Mouse (Mus musculus): ENCODE results near the gene Dusp23.
A peak's percentile ranks its signal among the peaks of the same experiment; 100 is the strongest.

The Dusp23 gene

DNA sequence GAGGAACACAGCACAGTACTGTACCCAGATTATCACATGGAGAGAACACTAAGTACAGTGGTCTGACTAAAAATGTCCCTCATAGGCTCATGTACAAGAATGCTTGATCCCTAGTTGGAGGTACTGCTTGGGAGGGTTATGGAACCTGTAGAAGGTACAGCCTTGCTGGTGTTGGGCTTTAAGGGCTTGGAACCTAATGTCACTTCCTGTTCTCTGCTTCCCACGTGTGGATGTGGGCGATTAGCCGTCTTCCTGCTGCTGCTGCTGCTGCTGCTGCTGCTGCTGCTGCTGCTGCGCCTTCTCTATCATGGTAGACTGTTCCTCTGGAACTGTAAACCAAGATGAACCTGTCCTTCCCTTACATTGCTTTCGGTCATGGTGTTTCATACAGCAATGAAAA is 9.2 kb downstream of the Dusp23 start:
- DNase-seq (ENCODE audit: low read depth, low spot score) = no peak

DNA sequence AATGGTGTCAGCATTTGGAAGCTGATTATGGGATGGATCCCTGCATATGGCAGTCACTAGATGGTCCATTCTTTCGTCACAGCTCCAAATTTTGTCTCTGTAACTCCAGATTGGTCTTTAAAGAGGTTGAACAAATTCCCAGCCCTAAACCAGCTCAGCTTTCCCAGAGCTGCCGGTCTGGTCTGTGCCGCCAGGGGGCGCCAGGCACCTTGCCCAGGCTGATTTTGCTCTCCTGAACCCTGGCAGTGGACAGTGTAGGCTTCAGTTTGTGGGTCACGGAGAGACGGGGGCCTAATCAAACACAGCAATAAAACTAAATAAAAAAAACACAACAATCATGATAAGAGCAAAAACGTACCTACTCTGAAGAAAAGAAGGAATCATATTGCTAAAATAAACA is 13.5 kb downstream of the Dusp23 start:
- DNase-seq (ENCODE audit: low read depth, low spot score) = peak; percentile 62

DNA sequence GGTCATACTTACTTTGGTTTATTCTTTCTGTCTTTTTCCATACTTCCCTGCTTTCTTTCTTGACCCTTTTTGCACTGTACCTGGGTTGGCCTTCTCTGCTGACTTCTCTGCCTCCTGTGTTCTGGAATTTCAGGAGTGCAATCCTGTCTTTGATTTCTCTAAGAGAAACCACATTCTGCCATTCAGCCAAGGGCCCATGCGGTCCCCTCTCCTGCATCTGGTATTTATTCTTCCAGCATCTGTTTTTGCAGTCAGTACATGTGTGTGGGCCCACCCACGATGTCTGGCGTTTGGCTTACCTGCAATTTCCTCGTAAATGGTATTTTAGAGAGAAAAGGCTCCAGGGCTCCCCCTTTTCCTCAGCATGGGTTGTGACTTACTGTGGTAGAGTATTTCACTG is 14.6 kb downstream of the Dusp23 start:
- DNase-seq (ENCODE audit: low read depth, low spot score) = no peak

DNA sequence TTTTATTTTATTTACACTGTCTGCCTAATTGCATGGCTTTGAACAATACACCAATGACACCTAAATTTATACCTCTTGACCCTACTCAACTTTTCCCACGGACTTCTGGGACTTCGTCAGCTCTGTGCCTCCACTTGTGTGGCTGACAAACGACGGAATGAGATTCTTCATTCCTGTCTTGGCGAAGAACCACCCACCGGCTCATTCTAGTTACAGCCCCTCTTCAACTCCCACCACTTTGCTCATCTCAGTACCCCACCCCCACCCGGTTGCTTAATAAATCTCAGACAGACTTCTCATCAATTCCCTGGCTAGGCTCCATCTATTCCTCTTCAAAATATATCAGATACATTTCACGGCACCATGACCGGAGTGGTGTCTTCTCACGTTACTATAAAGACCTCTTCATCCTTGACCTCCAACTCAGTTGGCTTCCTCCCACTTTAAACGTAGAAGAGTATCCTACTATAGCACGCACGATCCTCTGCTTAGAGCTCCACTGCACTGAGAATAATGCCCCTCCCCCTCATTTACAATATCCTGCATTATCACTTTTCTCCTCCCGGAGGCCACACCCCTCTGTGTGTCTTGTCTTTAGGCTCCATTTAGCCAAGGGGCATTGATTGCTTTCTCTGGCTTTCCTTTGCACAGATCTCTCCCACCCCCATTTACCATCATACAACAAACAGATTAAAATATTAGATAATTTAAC is 15.2 kb downstream of the Dusp23 start:
- DNase-seq (ENCODE audit: low read depth, low spot score) = no peak

DNA sequence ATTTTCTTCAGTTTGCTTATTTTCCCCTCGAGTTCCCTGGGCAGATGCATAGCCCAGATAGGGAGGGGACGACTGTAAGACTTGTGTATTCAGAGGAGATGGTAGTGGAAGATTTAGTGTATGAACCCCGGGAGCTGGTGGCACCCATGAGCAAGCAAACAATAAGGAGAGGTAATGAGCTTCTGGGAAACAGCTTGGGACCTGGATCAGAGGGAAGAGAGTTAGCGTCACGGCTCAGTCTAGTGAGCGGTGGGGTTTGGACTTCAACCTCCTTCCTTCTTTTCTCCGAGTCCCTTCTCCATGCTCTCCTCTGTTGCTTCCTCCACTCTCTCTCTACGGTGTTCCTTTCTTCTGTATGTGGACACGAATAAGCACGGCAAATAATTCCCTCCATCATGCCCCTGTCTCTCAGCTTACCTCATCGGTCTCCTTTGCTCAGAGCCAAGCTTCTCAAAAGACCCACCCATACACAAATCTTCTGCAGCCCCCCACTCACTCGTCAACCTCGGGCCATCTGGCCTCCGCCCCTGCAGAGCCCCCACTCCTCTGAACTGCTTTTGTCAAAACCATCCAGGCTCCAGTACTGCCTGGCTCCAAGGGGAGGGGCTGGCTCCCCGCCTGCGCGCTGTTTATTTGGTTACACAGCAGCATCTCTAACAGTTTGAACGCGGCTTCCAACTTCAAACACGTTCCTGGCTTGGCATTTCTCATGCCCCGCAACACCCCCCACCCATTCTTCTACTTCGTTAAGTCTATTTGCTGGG is 16.0 kb downstream of the Dusp23 start:
- no peak for DNase-seq (ENCODE audit: low read depth, low spot score)

DNA sequence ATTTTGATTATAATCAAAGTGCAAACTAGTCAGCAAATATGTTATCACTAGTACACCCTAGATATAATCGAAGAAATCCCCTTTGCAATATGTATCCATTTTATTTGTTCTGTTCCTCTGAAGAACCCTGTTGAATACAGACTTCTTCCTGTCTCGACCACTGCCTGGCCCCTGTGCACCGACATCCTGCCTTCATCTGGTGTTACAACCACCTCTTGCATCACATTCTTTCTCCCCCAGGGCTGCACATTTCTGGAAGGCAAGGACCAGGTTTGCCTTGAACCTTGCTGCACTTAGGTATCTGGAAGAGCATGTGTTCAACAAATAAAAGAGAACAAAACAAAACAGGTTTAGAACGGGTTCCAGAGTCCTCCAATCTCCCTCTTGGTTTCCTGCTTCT is 17.4 kb downstream of the Dusp23 start:
- DNase-seq (ENCODE audit: low read depth, low spot score) = no peak

DNA sequence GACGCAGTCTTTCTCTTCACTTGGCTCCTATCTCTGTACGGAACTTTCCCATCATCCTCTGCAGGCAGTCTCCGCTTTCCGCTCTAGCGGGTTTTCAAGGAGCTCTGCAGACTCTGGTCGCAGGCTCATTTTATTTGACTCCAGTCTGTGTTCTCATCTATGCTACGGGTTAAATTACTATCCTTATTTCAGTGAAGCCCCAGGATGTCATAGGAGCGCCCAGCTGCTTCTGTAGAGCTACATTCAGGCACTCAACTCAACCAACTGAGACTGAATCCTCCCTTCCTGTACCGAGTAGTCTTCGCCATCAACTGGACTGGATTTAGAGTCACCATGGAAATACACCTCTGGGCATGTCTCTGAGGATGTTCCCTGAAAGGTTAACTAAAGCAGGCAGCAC is 18.1 kb downstream of the Dusp23 start:
- no peak for DNase-seq (ENCODE audit: low read depth, low spot score)

DNA sequence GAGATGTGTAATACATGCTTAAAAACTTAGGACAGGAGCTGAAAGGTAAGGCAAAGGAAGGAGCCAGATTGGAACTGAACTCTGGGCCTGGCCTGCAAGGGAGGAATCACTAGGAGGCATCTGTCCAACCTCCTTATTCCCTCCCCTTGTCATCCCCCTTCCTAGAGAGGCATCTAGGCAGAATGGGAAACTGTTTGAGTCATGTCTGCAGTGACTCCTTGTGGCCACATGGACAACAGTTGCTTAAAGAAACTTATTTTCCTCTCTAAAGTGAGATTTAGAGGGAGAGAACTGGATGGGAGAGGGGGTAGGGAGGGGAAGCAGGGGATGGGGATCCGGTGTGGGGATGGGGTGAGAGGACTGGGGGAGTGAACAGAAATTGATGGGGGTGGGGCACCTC is 20.0 kb downstream of the Dusp23 start:
- peak; percentile 69 for DNase-seq (ENCODE audit: low read depth, low spot score)

DNA sequence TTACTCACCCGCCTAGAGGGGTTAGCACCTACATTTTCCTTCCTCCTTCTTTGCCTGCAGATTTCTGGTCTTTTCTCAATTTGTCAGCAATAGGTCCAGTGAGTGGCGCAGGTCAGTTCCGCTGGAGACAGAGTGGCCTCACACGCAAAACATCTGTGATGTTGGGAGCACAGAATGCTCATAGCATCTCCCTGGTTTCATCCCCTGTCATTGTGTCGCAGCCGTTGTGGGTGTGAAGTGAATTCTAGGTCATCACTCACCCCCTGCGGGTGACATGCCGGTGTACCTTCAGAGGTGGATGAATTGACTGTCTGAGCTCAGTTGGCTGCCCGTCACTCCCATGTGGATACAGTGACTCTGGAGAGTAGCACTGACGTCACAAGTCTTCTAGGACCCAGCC is 21.5 kb downstream of the Dusp23 start:
- DNase-seq (ENCODE audit: low read depth, low spot score) = no peak

DNA sequence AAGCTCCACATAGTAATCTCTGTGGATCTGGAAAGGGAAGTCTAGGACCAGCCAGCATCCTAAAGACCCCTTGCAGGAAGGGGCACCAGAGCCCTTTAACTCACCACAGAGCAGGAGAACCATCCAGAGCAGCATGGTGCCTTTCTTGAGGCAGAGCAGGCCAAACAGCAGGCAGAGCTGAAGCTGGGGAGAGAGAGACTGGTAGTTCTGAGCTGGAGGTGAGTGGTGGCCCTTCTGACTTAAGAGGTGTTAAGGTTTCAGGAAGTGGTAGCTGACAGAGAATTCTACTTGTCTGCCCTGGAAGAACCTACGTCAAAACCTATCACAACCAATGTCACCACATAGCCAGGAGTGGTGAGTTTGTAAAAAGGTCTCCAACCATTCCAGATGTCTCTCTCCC is 30.4 kb downstream of the Dusp23 start, which contains the start of gene Fcrl6:
TSS of gene Fcrl6 (minus strand) at position 226 of the 400 bp plus-strand sequence.
- no peak for DNase-seq (ENCODE audit: low read depth, low spot score)

DNA sequence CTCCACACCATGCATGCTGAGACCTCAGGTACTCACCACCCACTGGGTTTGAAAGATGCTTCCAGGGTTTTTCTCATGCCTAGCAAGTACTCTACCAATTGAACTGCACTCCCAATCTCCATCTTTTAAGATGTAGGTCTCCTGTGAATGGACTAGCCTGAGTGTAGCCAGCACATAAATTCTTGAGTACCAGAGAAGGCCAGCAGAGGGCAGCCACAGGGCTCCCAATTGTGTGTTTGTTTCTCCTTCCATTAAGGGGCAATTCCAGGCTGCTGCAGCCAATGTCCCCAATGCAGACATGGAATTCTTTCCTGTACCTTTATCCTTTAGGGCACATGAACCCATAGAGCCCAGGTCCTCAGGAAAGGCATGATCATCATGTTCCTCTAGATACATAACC is 38.3 kb downstream of the Dusp23 start:
- peak; percentile 63 for DNase-seq (ENCODE audit: low read depth, low spot score)

DNA sequence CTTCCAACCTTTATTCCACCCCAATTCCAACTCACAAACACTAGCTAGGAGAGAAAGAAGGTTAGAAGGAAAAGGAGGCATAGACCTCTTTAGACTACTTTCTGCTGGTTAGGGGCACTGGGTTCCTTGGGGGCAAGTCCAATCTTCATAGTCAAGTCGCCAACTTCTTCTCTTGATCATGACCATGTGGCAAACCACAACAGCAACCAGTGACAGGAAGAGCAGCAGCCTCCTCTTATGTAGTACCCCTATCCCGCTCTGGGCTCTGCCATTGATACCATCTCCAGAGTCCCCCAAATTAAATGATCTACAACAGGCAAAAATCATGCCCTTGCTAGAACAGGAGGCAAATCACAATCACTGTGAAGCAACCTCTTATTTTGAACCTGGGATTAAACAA is 38.8 kb downstream of the Dusp23 start:
- DNase-seq (ENCODE audit: low read depth, low spot score) = no peak

DNA sequence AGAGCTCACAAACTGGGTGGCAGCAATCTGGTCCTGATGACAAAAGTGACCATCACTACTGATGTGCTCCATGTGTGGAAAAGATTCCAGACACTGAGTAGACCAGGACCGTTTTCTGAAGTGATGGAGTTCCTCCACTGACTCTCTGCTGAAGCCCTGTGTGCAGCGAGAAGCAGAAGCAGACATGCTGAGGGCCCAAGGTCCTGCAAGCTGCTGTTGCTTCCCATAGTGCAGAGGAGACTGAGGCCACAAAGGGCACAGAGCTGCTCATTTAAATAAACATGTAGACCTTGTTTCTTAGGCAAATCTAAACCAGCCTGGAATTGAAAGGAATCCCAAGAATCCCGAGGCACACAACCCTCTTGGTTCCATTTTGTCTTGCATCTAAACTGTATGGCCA is 39.4 kb downstream of the Dusp23 start:
- no peak for DNase-seq (ENCODE audit: low read depth, low spot score)

DNA sequence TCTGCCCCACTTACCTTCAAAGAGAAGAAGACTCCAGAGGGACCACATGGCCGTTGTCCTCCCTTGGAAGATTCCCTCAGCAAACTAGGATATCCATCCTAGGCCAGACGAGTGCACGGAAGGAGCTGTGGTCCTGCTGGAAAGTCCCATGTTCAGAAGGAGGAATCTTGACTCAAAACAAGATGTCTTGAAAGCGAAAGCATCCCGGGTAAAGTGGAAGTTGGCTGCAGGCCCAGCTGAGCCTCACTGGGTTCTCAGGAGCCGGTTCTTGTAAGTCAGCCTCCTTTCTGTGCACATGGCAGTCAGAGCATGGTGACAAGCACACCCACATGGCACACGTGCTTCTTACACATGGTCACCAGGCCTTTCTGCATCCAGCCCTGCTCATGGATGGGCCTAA is 42.4 kb downstream of the Dusp23 start, which contains the start of gene Slamf8:
TSS of gene Slamf8 (minus strand) at position 184 of the 400 bp plus-strand sequence.
- no peak for DNase-seq (ENCODE audit: low read depth, low spot score)

DNA sequence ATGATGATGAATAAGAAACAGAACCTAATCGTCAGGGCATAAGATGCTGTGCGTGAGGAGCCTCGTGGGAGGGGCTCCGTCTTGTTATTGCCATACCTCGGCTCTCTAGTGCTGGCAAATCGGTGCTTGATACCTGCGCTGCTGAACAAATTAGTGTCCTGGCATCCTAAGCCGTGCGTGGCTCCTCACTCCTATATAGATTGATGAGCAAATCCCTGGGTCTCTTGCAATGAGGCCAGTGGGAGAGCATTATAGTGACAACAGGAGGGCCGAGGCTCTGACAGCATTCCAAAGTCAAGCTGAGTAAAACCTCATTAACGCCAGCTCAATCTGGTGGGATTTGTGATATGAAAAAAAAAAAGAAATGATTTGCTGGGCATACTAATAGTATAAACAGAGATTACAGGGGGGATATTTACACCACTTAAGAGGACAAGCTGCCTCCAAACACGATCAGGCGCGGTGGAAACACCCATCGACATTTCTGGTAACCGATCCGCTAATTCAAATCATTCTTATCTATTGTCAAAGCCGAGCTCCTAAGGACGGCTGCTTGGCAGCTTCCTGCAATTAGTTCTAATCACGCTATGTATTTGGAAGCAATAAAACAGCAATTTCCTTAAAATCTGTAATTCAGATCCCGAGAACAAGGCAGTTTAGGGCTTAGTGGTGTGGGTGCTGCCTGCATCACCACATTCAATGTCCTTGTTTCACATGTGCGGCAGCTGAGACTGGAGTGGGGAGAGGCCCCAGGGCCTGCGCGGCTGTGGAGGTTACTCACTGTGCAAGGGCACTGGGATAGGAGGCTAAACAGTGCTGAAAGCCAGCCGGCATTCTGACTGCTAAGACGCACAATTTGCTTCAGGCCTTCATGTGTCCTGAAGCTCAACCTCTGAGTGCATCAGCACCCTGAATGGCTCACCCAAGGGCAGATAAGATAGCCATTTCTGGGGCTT is 46.9 kb downstream of the Dusp23 start:
- DNase-seq (ENCODE audit: low read depth, low spot score) = no peak

DNA sequence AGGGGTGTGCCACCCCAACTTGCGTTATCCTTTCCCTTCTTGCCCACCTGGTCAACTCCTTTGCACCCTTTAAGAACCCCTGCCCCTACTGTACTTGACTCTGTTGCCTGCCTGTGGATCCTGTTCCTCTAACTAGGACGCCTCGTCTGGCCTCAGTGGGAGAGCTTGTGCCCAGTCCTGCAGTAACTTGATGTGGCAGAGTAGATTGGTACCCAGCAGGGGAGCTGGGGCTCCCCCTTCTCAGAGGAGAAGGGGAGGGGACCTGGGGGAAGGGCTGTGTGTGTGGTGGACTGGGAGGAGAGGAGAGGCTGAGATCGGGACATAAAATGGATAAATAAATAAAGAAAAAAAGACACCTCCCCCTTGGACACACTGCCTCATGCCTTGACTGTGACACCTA is 47.7 kb downstream of the Dusp23 start:
- DNase-seq (ENCODE audit: low read depth, low spot score) = no peak

DNA sequence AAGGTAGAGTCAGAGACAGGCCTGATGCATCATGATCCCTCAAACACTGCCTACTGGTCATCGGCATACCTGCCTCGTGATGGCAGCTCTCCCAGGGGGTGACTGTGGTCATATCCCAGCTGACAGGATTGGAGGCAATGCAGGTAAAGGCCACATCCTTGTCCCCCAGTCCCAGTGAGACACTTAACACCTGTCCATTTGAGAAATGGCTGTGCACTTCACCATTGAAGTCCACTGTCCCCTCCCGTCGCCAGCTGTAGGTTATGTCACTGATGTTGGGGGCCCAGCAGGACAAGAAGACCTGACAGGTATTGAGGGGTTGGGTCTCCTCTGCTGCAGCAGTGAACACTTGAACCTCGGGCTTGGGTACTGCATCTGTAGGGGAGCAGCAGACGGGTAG is 48.5 kb downstream of the Dusp23 start:
- DNase-seq (ENCODE audit: low read depth, low spot score) = no peak

DNA sequence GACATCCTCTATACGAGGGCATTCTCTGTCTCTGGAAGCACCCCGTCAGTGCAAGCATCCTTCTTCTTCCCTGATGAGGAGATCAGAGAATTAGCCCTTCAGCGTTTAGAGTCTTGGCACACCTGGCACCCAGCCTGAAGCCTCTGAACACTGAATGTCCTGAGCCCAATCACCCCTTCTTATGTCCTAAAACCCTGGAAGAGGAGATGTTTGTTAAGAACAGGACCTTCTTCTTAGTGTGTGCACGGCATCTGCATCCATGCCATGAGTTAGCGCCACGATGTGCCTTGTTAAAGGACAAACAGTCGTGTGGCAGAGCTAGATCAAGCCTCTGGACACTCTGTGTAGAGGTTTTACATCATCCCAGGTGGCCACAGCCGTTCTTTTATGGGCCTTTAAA is 50.3 kb downstream of the Dusp23 start:
- DNase-seq (ENCODE audit: low read depth, low spot score) = no peak

Data from ES-CJ7 (cell line).